Mouse (Mus musculus) urinary bladder, postnatal 10 days (tissue): ENCODE results near the gene Ehd1.

Experiments used
- DNase-seq: peaks from one replicate; pipeline ENCODE4 v3.0.0; 2022; ENCODE audit warnings: low spot score

Ehd1 gene

GRCm38 (mm10) chr19:6276426-6277421 is at the start of gene Ehd1:
Ehd1 (plus strand) TSS chr19:6276725.
- DNase-seq: peak; percentile 84

GRCm38 (mm10) chr19:6226763-6227162 is 49.8 kb upstream of the Ehd1 start:
- no peak for DNase-seq

DNA sequence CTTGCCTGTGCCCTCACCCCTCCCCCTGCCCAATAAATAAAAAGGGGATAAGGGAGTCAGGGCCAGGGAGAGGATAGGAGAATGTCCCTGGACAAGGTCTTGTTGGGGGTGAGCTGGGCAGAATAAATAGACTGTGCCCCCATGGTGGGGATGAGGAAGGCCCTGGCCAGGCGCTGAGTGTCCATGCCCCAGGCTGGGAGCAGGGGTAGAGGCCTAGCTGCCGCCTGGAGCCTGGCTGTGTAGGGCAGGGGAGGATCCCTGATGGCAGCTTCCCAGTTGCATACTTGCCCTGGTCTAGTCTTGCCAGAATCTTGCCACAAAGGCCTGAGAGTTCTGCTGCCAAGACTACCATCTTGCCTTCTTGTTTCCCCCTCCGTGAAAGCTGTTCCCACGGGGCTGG is 48.7 kb upstream of the Ehd1 start:
- DNase-seq: no peak

- DNase-seq: no peak
Measured at GRCm38 (mm10) chr19:6230411-6230810, 46.1 kb upstream of the Ehd1 start.

DNA sequence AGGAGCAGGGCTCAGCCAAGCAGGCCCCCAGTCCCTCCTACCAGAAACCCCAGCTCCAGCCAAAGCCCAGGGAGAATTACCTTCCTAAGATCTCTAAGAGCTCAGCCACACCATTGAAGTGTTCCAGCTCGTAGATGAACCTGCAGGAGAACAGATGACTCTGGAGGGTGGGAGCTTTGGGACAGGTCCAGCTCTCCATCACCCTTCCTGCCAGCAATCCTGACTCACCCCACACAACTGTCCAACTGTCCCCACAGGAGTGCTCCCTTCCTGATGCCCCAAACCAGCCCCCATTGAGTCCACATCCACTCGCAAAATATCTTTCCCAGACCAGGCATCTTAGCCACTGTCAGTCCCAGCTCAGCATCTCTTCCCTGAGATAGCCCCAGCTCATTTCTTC is 45.5 kb upstream of the Ehd1 start:
- DNase-seq: no peak

GRCm38 (mm10) chr19:6233647-6234046 is 42.9 kb upstream of the Ehd1 start:
- no peak for DNase-seq

GRCm38 (mm10) chr19:6234337-6235083 is 42.0 kb upstream of the Ehd1 start:
- DNase-seq: no peak

DNA sequence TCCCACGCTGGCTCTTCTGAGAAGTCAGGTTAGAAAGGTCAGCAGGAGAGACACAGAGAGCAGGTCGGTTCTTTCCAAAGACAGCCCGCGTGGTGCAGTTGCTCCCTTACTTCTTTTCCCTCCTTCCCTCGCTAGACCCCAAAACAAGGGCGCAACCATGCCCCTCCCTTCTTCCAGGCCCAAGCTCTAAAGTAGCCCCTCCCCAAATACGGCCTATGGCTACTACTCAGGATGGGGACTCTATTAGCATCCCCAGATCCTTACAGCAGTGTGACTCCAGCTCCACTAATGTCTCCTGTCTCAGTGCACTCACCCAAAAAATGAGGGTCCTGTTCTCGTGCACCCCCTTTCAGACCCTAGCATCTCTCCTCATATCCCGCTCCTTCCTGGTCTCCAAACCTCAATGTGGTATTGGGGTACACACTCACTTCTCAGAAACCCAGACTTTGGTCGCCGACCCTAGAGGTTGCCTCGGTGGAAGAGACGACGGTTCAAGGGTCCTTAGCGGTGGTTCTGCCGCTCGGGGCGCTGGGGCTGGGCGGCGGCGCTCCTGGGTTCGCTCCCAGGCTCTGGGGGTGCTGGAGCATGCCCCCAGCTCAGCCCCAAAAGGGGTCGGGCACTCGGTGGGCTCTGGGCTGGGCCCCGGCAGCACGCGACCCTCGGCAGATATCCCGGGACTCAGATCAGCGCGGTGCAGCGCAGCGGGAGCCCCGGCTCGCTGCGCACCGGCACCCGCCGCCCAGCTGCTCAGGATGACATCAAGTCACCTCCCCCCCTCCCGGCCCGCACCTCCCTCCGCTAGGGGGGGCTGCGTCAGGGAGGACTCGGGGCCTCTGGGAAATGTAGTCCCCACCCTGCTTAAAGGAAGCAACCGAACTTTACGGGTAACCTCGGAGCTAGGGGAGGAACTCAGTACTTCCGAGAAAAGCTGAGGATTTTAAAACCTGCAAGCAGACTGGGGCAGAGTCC is 41.2 kb upstream of the Ehd1 start, which contains the start of gene Ppp2r5b:
TSS of gene Ppp2r5b (minus strand) at position 789 of the 969 bp plus-strand sequence.
- DNase-seq: peak; percentile 67

- peak; percentile 63 for DNase-seq
Measured at GRCm38 (mm10) chr19:6236053-6236441, 40.5 kb upstream of the Ehd1 start.

DNA sequence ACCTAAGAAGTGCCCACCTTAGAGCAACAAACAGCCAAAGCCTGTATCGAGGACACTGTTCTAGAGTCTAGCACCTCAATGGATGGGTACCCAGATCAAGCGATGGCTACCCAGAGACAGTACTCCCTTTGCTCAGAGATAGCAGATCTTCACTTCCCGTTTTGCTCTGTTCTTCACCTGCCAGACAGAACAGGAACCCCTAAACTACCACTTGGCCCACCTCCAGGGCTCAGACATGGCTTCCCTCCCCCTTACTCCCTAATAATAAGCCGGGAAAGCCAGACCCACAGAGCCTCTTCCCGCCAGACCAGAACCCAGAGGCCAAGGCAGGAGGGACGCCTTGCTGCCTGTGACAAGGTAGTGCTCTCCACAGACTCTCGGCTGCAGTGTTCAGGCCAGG is 39.7 kb upstream of the Ehd1 start:
- DNase-seq: no peak

GRCm38 (mm10) chr19:6238740-6239139 is 37.8 kb upstream of the Ehd1 start:
- DNase-seq: no peak

- no peak for DNase-seq
Measured at GRCm38 (mm10) chr19:6240136-6240535, 36.4 kb upstream of the Ehd1 start.

DNA sequence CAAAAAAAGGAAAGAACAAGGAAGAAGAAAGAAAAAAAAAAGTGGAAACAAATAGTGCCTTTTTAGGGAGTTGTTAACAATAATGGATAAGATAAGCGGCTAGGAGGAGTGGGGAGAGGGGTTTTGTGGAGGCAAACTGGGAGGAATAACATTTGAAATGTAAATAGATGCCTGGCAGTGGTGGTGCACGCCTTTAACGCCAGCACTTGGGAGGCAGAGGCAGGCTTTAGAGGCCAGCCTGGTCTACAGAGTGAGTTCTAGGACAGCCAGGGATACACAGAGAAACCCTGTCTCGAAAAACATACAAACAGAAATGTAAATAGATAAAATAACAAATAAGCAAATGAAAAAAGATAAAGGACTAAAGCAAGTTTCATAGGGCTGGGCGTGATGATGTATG is 35.8 kb upstream of the Ehd1 start:
- DNase-seq: no peak

DNA sequence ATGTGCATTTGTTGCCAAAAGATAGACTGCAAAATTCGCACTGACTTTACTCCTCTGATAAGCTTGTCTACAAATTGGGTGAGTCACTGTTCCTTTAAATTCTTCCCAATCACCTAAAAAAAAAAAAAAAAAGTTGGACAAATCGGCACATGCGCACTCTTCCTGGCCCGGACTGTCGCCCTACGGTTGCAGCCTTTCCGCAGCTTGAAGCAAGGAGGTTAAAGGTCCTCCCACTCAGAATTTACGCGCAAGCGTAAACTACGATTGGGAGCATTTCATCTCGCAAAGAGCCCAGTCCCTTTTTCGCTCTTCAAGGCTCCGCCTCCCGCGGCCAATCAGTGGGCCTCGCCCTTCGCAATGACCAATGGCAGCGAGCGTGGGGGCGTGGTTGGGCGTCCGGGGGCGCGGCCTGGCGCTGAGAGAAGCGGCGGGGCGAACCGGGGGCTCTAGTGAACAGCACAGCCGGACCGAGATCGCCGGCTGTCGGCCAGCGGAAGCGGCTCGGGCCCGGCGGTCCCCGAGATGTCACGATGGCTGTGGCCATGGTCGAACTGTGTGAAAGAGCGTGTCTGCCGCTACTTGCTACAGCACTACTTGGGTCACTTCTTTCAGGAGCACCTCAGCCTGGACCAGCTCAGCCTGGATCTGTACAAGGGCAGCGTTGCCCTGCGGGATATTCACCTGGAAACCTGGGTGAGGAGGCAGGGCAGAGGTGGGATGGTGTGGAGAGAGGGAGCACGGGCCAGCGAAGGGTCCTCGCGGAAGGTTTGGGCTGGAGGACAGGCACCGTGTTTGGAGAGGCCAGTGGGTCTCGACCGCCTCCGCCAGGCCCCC is 35.0 kb upstream of the Ehd1 start, which contains the start of gene Atg2a:
TSS of gene Atg2a (plus strand) at position 395 of the 834 bp plus-strand sequence.
- DNase-seq: peak; percentile 96

GRCm38 (mm10) chr19:6242281-6242680 is 34.2 kb upstream of the Ehd1 start:
- DNase-seq: no peak

- DNase-seq: no peak
Measured at GRCm38 (mm10) chr19:6243226-6243625, 33.3 kb upstream of the Ehd1 start.

DNA sequence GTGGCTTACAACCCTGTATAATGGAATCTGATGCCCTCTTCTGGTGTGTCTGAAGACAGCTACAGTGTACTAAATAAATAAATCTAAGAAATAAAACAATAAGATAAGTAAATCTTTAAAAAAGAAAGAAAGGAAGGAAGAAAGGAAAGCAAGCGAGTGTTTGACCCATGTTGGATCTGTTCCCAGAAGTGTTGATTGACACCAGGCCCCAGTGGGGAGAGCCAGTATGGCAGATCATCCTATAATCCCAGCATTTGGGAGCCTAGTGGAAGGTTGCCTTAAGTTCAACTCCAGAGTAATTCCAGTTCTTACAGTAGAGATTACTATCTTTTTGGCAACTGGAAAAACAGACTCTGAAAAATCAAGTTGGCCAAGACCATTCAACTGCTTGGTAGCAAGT is 30.7 kb upstream of the Ehd1 start:
- DNase-seq: no peak

DNA sequence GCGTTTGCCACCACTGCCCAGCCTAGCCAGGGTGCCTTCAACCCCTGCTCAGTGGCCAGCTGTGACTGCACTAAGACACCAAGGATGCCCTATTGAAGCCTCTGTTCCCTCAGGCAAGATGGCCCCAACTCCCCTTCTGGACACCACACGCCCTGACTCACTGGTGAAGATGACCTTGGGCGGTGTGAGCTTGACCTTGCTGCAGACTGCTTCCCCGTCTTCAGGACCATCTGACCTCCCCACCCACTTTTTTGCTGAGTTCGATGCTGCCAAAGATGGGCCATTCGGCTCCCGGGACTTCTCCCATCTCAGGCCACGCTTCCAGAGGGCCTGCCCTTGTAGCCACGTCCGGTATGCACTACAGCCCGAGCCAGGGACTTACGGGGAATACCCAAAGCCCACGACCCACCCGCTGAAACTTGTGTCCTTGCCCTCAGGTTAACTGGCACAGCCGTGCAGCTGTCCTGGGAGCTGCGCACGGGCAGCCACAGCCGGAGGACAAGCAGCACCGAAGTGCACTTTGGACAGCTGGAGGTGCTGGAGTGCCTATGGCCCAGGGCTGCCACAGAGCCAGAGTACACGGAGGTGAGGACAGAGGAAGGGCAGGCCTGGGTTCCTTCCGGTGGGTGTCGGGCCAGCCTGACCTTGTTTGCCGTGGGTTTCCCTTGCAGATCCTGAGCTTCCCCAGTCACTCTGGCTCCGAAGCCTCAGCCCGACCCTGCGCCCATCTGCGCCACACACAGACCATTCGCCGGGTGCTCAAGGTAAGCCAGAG is 28.8 kb upstream of the Ehd1 start:
- DNase-seq: no peak

- DNase-seq: no peak
Measured at GRCm38 (mm10) chr19:6253021-6253420, 23.5 kb upstream of the Ehd1 start.

DNA sequence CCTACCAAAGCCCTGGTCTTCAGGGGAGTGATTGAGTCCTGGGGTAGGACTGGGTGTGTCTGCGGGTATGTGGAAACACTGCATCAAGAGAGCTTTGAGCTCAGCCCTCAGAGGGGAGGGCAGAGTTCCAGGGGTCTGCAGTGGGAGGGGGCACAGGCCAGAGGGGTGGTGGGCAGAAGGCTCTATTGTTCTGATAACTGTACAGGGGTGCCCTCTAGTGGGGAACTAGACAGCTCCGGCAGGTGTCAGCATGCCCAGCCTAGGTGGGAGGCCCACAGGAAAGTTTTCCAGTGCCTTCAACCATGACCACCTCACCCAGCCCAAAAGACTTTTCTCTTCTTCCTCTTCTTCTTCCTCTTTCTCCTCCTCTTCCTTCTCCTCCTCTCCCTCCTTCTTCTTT is 16.1 kb upstream of the Ehd1 start:
- DNase-seq: no peak
